ENCODE assay signal across 18 mouse cellular contexts in the genomic region with DNA sequence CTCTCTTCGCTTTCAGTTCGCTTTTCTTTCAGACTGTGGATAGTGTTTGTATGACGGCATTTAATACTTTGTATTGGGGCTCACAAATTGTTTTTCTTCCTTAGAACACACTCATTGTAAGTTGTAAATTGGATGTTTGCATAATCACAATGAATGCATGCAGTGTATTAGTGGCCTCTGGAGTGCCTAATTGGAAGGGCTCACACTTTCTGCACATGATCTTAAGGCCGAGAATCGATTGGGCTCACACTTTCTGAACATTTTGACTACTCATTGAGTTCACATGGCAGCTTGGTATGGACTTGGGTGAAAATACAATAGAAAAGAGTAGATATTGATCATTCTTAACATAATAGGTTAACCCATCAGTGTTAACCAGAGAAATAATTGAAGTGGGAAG. TPM values are rescaled to one million over a fixed set of nuclear protein-coding genes. Genes with fewer than 3 reads are reported as not detected.
"Had no signal": no experiment of that assay in that cellular context is flagged by ENCODE, and none has a peak within 500 bp of the region (broad histone marks: within the 10 kb centered on the region; RNA-seq: fewer than 3 reads in every experiment).

No protein-coding gene starts in this region.

- H3K36me3 ChIP-seq: lung, embryonic 15.5 days; midbrain, embryonic 13.5 days; midbrain, embryonic 15.5 days; neural tube, embryonic 12.5 days had no signal

- H3K9ac ChIP-seq: lung, embryonic 15.5 days; midbrain, embryonic 13.5 days; midbrain, embryonic 15.5 days; neural tube, embryonic 12.5 days had no signal

- H3K27me3 ChIP-seq: lung, embryonic 15.5 days; megakaryocyte, embryonic 14.5 days; midbrain, embryonic 13.5 days; midbrain, embryonic 15.5 days; neural tube, embryonic 12.5 days had no signal

- H3K4me1 ChIP-seq: megakaryocyte, embryonic 14.5 days; neural tube, embryonic 12.5 days had no signal

- H3K4me3 ChIP-seq: lung, embryonic 15.5 days; megakaryocyte, embryonic 14.5 days; midbrain, embryonic 13.5 days; midbrain, embryonic 15.5 days; neural tube, embryonic 12.5 days had no signal

- DNase-seq: lung, adult 2 months; lung, postnatal 14 days; lung, postnatal 36 days; right cerebral cortex, postnatal 14 days; right cerebral cortex, postnatal 4 days; spleen, adult 18-20 months; thymus, adult 18-20 months; thymus, postnatal 14 days; thymus, postnatal 36 days had no signal

- ATAC-seq: lung, postnatal 0 days; midbrain, embryonic 13.5 days; midbrain, embryonic 15.5 days had no signal

- H3K4me2 ChIP-seq: lung, embryonic 15.5 days; midbrain, embryonic 11.5 days; midbrain, embryonic 13.5 days; midbrain, embryonic 15.5 days; neural tube, embryonic 12.5 days had no signal

- H3K27ac ChIP-seq: lung, embryonic 15.5 days; macrophage; midbrain, embryonic 13.5 days; midbrain, embryonic 15.5 days; neural tube, embryonic 12.5 days had no signal

- H3K9me3 ChIP-seq: lung, embryonic 15.5 days; midbrain, embryonic 15.5 days had no signal

RNA-seq across cellular contexts. Expression of gene Pawr, which starts 34.3 kb away (rescaled TPM):
- total RNA-seq: neutrophil, adult 5-6 weeks had no signal
- polyA plus RNA-seq: macrophage had no signal
